Mouse (Mus musculus) lung, adult 2 months (tissue): ENCODE results near the gene Ythdc1.

Source experiments
- CTCF ChIP-seq: fragments of 200-500 bp; IDR thresholded peaks from 2 replicates; pipeline ENCODE4 v1.5.1; 2011; ENCODE audit warnings: mild to moderate bottlenecking, low read length, control low read depth; ENCODE audit not compliant: insufficient read depth
- POLR2A ChIP-seq: fragments of 200-500 bp; IDR thresholded peaks from 2 replicates; pipeline ENCODE4 v1.6.1; 2011; ENCODE audit warnings: low read depth, mild to moderate bottlenecking, control low read depth, low read length, borderline replicate concordance; ENCODE audit errors: extremely low read depth

- TF ChIP-seq CTCF: no peak
- TF ChIP-seq POLR2A: no peak
These were observed 21.0 kb upstream of the Ythdc1 start for GRCm38 (mm10) chr5:86783059-86783458.
